Comparison of ENCODE assay signal across 23 mouse cellular contexts in the genomic region with DNA sequence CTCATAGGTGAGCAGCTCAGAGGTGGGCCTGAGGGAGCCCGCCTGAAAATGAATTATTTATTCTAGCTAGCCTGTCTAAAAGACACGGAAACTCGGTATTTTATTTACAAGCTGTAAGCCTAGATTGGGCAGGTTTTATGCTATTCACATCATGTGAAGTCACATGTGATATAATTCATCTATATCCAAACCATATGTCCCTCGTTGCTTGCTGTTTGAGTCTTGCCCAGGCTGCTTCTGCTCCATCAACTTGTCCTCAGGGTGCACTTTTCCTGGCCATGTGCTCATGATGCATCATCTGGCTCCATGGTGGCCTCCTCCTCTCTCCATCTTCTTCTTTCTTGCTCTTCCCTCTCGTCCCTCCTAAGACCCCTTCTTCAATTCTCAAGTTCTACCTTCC. TPM values are rescaled to one million over a fixed set of nuclear protein-coding genes. Genes with fewer than 3 reads are reported as not detected.
"Had no signal": no experiment of that assay in that cellular context is flagged by ENCODE, and none has a peak within 500 bp of the region (broad histone marks: within the 10 kb centered on the region; RNA-seq: fewer than 3 reads in every experiment).

No protein-coding gene starts in this region.

- H3K4me3 ChIP-seq: liver, embryonic 15.5 days; neural tube, embryonic 13.5 days; stomach, embryonic 15.5 days had no signal

- ATAC-seq: lung, postnatal 0 days had no signal

- H3K27me3 ChIP-seq: liver, embryonic 15.5 days; neural tube, embryonic 13.5 days; stomach, embryonic 15.5 days had no signal

- H3K27ac ChIP-seq: kidney, postnatal 0 days; liver, embryonic 15.5 days; stomach, embryonic 15.5 days had no signal

- H3K9me3 ChIP-seq: liver, embryonic 15.5 days; neural tube, embryonic 13.5 days; stomach, embryonic 15.5 days had no signal

- H3K36me3 ChIP-seq: liver, embryonic 15.5 days; neural tube, embryonic 13.5 days; stomach, embryonic 15.5 days had no signal

- H3K9ac ChIP-seq: liver, embryonic 15.5 days; neural tube, embryonic 13.5 days; stomach, embryonic 15.5 days had no signal

- H3K4me1 ChIP-seq: liver, embryonic 15.5 days; stomach, embryonic 15.5 days had no signal

- DNase-seq: kidney, adult 8-10 months; kidney, postnatal 36 days; layer of hippocampus, adult 9-11 months; layer of hippocampus, postnatal 36 days; lung, adult 2 months; lung, postnatal 36 days; right cerebral cortex, postnatal 14 days; thymus, adult 2 months; thymus, postnatal 25 days had no signal

- H3K4me2 ChIP-seq: liver, embryonic 11.5 days; liver, embryonic 15.5 days; neural tube, embryonic 13.5 days; stomach, embryonic 15.5 days had no signal

RNA-seq across cellular contexts. Expression of a gene that starts 53.0 kb away (rescaled TPM):
- total RNA-seq: layer of hippocampus, adult 18-20 months; layer of hippocampus, postnatal 36 days; left cerebral cortex, postnatal 36 days; megakaryocyte progenitor cell, adult 5-6 weeks; monocyte, adult 5-6 weeks had no signal
- polyA plus RNA-seq: kidney, postnatal 0 days; limb, embryonic 14.5 days; liver, embryonic 11.5 days; liver, embryonic 15.5 days; lung, adult 2 months; lung, postnatal 0 days; neural tube, embryonic 13.5 days; spleen, adult 2 months; stomach, embryonic 15.5 days; testis, adult 2 months; thymus, adult 2 months; urinary bladder, adult 2 months had no signal
